Mouse (Mus musculus): ENCODE results near the gene Pth1r.

DNA sequence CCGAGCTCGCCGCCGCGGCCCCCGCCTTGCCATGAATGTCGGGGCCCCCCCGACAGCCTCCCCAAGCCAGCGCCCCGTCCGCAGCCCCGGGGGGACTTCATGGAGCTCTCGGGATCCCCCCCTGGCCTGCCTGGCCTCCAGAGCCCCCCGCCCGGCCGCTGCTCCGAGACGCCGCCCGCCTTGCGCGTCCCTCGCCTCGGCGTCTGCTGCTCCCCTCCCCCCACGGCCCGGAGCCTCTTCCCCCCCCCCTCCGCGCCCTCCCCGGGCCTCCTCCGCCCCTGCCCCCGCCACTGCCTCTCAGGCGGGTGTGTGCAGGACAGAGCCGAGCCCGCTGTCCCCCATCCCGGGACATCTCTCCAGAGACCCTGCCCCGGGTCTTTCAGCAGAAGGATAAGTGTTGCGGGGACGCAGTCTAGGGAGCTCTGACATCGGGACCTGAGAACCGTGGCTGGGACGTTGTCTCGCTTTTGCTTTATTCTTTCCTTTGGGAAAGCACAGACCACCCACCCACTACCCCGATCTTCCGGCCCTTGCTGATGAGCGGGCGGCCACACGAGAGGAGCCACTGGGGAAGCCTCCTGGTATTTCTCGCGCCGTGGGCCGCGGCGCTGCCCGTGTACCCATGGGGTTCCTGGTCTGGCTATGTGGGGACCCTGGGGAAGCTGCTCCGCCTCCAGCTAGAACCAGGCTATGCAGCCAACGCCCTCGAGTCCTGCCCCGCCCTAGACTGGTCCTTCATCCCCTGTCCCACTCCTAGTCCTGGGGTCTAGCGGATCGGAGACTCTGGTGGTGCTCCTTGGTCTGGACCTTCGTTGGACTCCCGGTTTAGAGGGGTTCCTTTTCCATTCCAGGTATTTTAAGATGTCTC, 3.3 kb downstream of the Pth1r start:
- TF ChIP-seq POLR2A (IDR thresholded peaks at IDR 0.05; ENCODE audit: extremely low read depth, insufficient read depth, low read length) (no peak), CTCF (IDR thresholded peaks at IDR 0.05; ENCODE audit: extremely low read depth, insufficient read depth, low read length) (no peak)

Measured in cortical plate, adult 2 months (tissue).